ENCODE assay signal across 8 mouse cellular contexts in genomic region chr10:121473723-121474215, GRCm38 (mm10). TPM values are rescaled to one million over a fixed set of nuclear protein-coding genes. Genes with fewer than 3 reads are reported as not detected.
DNase-seq lines count a peak whose midpoint lies in the region; ATAC-seq and TF ChIP-seq lines count a peak whose summit lies in the region.

No protein-coding gene starts in this region.

- no peak overlapping the region for H3K27ac ChIP-seq in neural tube, embryonic 11.5 days (ENCODE audit: low read depth, low read length)
- H3K27ac ChIP-seq in heart, embryonic 13.5 days (replicated peaks) = peak overlapping the region; percentile 90
- H3K27ac ChIP-seq in liver, embryonic 14.5 days = no peak overlapping the region

- no peak for ATAC-seq in neural tube, embryonic 11.5 days (ENCODE audit: insufficient read depth, low FRiP score, low TSS enrichment)
- ATAC-seq in heart, embryonic 13.5 days (ENCODE audit: extremely low read depth, insufficient number of reproducible peaks, low FRiP score, low TSS enrichment) = no peak
- ATAC-seq in liver, embryonic 14.5 days (ENCODE audit: insufficient read depth) = no peak
- ATAC-seq in neutrophil, adult 5-6 weeks (ENCODE audit: extremely low read depth, insufficient number of reproducible peaks, low FRiP score, poor library complexity, severe bottlenecking) = peak; percentile 69

- TF ChIP-seq EP300 in liver, embryonic 14.5 days (IDR thresholded peaks at IDR 0.05; ENCODE audit: low read depth) = no peak

- no peak for DNase-seq in neural tube, embryonic 11.5 days (ENCODE audit: low spot score)
- DNase-seq in neural tube, embryonic 10.5 days (ENCODE audit: extremely low spot score, low spot score) = no peak
- DNase-seq in liver, embryonic 14.5 days (ENCODE audit: low read depth in 3 of 3, low spot score in 3 of 3) = no peak
- DNase-seq in cerebellum, postnatal 36 days = no peak
- DNase-seq in layer of hippocampus, postnatal 25 days (ENCODE audit: extremely low spot score in 1 of 2, low spot score in 1 of 2) = no peak
- DNase-seq in urinary bladder, adult 2 months (ENCODE audit: low spot score) = no peak

- H3K9me3 ChIP-seq in neural tube, embryonic 11.5 days (ENCODE audit: control insufficient read depth, low read length) = no peaks in the 10 kb centered on the region
- no peaks in the 10 kb centered on the region for H3K9me3 ChIP-seq in heart, embryonic 13.5 days
- no peaks in the 10 kb centered on the region for H3K9me3 ChIP-seq in liver, embryonic 14.5 days (ENCODE audit: control insufficient read depth, low read length)

- WGBS in neural tube, embryonic 11.5 days = 59% methylated on average over 12 of the region's 12 CpGs
- WGBS in heart, embryonic 13.5 days = 20% methylated on average over 12 of the region's 12 CpGs
- WGBS in liver, embryonic 14.5 days (ENCODE audit: insufficient replicate concordance) = 5% methylated on average over 12 of the region's 12 CpGs

- H3K9ac ChIP-seq in neural tube, embryonic 11.5 days (ENCODE audit: low read length) = no peak overlapping the region
- peak overlapping the region; percentile 90 for H3K9ac ChIP-seq in heart, embryonic 13.5 days
- no peak overlapping the region; the same call in 1 of the 2 replicates for H3K9ac ChIP-seq in liver, embryonic 14.5 days (replicated peaks)

- 0 out of 2 replicates have a peak overlapping the region, but pooled peaks have one; percentile 65 for H3K4me3 ChIP-seq in neural tube, embryonic 11.5 days (ENCODE audit: low read depth, low read length)
- H3K4me3 ChIP-seq in heart, embryonic 13.5 days = peak overlapping the region; percentile 70
- H3K4me3 ChIP-seq in liver, embryonic 14.5 days (ENCODE audit: insufficient read depth in 1 of 2, low read depth in 2 of 2, low read length in 2 of 2) = peak overlapping the region; percentile 59 to 70

- TF ChIP-seq CTCF in liver, embryonic 14.5 days (IDR thresholded peaks at IDR 0.05; ENCODE audit: low read depth) = no peak

- peak overlapping the region; percentile 65 for H3K4me2 ChIP-seq in neural tube, embryonic 11.5 days (ENCODE audit: low read depth)
- H3K4me2 ChIP-seq in heart, embryonic 13.5 days = peak overlapping the region; percentile 78
- H3K4me2 ChIP-seq in liver, embryonic 14.5 days (ENCODE audit: low read depth) = peak overlapping the region; percentile 96

- no peaks in the 10 kb centered on the region for H3K36me3 ChIP-seq in neural tube, embryonic 11.5 days (ENCODE audit: control insufficient read depth, insufficient read depth, low read length)
- no peaks in the 10 kb centered on the region for H3K36me3 ChIP-seq in heart, embryonic 13.5 days
- no peaks in the 10 kb centered on the region for H3K36me3 ChIP-seq in liver, embryonic 14.5 days (replicated peaks; ENCODE audit: control insufficient read depth, insufficient read depth, low read depth)

- no peaks in the 10 kb centered on the region for H3K27me3 ChIP-seq in neural tube, embryonic 11.5 days (ENCODE audit: control insufficient read depth, insufficient read depth, low read length)
- no peaks in the 10 kb centered on the region for H3K27me3 ChIP-seq in heart, embryonic 13.5 days (replicated peaks)
- peaks cover 3% of the 10 kb centered on the region for H3K27me3 ChIP-seq in liver, embryonic 14.5 days (ENCODE audit: control insufficient read depth, insufficient read depth, low read length)

- peaks cover 10% of the 10 kb centered on the region; the same call in 1 of the 2 replicates for H3K4me1 ChIP-seq in neural tube, embryonic 11.5 days (ENCODE audit: control insufficient read depth, insufficient read depth, low read length)
- peaks cover 72% of the 10 kb centered on the region for H3K4me1 ChIP-seq in heart, embryonic 13.5 days
- peaks cover 40 to 48% of the 10 kb centered on the region in 2 experiments for H3K4me1 ChIP-seq in liver, embryonic 14.5 days (replicated peaks; ENCODE audit: control insufficient read depth in 2 of 2, insufficient read depth in 2 of 2, low read length in 1 of 2)

RNA-seq across cellular contexts. Expression of gene Rassf3, which starts 2.4 kb away (rescaled TPM):
- 10.8 and 10.9 TPM in 2 replicates for polyA plus RNA-seq in neural tube, embryonic 11.5 days (2014; fragmentation: Nextera tagmentation; extraction: Ambion mirVana)
- 15.2 and 19.2 TPM in 2 replicates for polyA plus RNA-seq in heart, embryonic 13.5 days (2015; fragmentation: Nextera tagmentation; extraction: Ambion mirVana)
- 5.7 and 8.6 TPM in 2 replicates for polyA plus RNA-seq in liver, embryonic 14.5 days (2012; rRNA removed)
- 7.9 and 10.8 TPM in 2 replicates for polyA plus RNA-seq in liver, embryonic 14.5 days (2014; fragmentation: Nextera tagmentation; extraction: Ambion mirVana)
- 173 and 189 TPM in 2 replicates for total RNA-seq in neutrophil, adult 5-6 weeks (2017)
- total RNA-seq in layer of hippocampus, postnatal 25 days (2021) = 10 to 100 TPM in 1 of 2 experiments, 1 to 10 TPM in 1; 7.6 to 10.4 TPM
- polyA plus RNA-seq in urinary bladder, adult 2 months (2012; rRNA removed) = 106 and 139 TPM in 2 replicates
